Mouse (Mus musculus): ENCODE measurements around the gene Fzd4.

- TF ChIP-seq CTCF (IDR thresholded peaks at IDR 0.05; ENCODE audit: control insufficient read depth, insufficient read depth, insufficient replicate concordance, low read depth, low read length) (no peak), POLR2A (IDR thresholded peaks at IDR 0.05; ENCODE audit: control insufficient read depth, low read depth, low read length) (no peak)
These were observed 2.9 kb upstream of the Fzd4 start for GRCm38 (mm10) chr7:89401136-89401858.

Data from testis, adult 2 months (tissue).